Mouse (Mus musculus) heart, postnatal 14 days (tissue): ENCODE results near the gene Armc6. TPM values are rescaled to one million over a fixed set of nuclear protein-coding genes. Genes with fewer than 3 reads are reported as not detected.

Source experiments
- DNase-seq, 2 experiments: peaks; one replicate each; pipeline ENCODE4 v3.0.0; 2021 to 2022
- intact Hi-C: fragments of 180-260 bp; cut with DNase I; formaldehyde crosslinking; loops from one replicate; pipeline ENCODE4 v1.15.1; 2025
- long read RNA-seq, 2 experiments: library from polyadenylated mRNA; stranded (forward); transcript quantifications; one replicate each; pipeline ENCODE4 v2.0.0; 2021
- total RNA-seq, 2 experiments: library from RNA; stranded (reverse); gene quantifications; 2 replicates each; pipeline ENCODE4 v1.2.3; 2021

The Armc6 gene
- 1 to 10 TPM; 6.6 to 9.7 TPM for total RNA-seq
- long read RNA-seq, experiment 1, partial matches to known transcripts, result 0 of 6 reads
- long read RNA-seq, experiment 1, other reads (novel, unspliced or antisense), result 3 of 6 reads
- long read RNA-seq, experiment 2, transcript Armc6-201 (8 exons, 2,263 nt), result major isoform, 8 of 11 reads
- long read RNA-seq, experiment 2, partial matches to known transcripts, result 0 of 11 reads
- long read RNA-seq, experiment 2, other reads (novel, unspliced or antisense), result 3 of 11 reads

DNA sequence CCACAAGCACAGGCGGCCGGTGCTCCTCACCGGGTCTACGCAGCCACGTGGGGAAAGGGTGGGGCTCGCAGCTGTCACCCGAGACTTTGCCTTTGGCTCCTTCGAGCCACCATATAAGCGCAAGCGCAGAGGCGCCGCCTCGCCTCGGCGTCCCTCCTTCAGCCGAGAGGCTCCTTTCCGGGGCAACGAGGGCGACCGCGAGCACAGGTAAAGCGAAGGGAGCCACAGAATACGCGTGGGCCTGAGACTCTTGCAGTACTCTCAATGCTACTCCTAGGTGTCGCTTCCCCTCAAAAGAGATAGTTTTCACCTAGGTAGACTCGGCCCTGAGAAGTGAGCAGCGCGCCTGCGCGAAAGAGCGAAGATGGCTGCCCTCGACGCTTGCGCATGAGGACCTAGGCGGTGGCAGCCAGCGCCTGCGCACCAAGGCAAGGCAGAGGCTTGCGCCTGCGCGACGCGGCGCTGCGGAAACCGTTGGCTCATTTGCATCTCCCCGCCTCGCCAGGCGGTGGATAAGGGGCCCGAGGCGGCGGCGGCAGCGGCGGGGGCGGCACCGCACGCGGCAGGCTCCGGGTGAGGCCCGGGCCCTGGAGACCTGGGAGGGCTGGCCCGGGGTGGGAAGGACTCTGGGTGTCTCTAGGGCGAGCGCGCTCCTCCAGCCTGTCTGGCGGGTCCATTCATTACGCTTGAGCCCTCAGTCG is at the start of gene Armc6, which contains the start of gene Sugp2:
Gene Armc6 (minus strand): TSS at position 387 of the 701 bp plus-strand sequence.
Gene Sugp2 (plus strand): TSS at position 147 of the 701 bp plus-strand sequence.
- DNase-seq, result peak; percentile 95 to 96
- intact Hi-C loops, result no loop called here

DNA sequence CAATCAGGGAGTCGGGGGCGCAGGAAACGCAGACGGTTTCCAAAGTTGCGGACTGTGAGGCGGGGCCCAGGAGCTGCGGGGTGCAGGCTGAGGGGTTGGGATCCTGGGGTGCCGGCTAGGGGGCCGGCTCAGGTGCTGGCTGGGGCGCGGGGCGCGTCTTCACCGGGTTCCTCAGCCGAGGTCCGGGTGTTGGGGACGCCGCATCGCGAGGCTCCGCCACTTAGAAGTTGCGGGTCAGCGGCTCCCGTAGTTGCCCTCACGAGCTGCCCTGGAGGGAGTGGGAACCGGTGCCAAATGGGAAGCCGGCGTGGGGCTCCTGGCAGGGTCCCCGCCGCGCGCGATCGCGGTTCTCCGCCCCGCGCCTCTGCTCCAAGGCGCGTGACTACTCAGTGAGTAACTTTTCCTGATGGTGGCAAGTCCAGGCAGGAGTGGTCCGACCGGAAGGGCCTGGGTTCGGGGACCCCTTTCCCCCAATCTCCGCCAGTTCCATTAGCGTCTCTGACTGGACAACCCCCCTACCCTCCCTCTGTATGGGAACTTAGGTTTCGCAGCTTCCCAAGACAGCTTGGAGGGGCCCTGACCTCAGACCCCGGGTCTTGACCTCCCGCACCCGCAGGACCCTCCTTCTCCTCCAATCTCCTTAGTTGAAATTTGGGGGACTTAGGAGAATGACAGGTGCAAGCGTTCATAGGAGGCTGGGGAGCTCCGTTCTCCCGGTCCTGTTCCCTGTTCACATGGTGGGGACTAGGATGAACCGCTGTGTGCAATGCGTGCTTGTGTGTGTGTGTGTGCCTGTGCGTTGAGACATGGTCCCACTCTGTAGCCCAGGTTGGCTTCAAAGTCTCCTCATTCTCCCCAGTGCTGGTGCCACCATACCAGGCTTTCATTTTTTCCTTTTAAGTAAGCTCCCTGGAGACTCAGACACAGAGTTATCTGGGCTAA is 49.1 kb upstream of the Armc6 start:
- peak in 1 of 2 experiments; percentile 59 for DNase-seq
- intact Hi-C loops, result no loop called here

DNA sequence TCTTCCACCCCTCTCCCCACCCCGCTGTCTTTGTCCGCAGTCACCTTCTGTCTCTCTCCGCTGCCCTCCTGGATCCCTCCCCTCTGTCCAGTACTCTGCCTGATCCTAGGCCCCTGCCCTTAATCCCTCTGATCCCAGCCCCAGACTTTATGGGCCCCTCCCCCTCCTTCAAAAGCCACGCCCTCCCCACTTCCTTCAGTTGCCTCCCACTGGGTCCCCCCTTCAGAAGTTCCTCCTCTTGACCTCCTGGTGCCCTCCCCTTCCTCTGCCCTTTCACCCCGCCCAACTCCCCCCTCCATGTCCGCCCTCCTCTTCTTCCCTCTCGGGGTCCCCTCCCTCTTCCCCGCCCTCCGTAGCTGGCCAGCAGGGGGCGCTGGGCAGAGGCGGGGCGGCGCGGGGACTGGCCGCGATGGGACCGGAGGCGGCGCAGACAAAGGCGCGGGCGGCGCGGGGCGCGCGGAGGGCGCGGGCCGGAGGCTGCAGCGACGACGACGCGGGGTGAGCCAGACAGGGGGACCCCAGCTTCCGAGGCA is 48.4 kb upstream of the Armc6 start, which contains the start of gene Homer3:
Gene Homer3 (plus strand): TSS at position 225 of the 533 bp plus-strand sequence.
- peak; percentile 95 to 96 for DNase-seq
- intact Hi-C loops, result no loop called here

DNA sequence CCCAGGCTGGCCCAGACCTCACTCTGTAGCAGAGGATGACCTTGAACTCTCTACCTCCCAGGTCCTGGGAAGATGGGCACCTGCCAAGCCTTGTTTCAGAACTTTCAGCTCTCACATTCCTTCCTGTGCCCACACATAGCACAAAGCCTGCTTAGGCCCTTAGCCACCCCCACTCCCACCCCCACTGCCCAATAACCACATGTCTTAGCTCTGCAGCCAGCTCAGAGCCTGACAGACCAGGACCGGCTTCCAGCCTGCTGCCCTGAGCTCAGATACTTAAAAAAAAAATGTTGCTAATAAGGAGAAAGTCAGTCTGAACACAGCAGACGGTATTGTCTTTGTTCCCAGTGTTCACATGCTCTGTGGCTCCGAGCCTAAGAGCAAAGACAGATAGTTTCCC is 46.7 kb upstream of the Armc6 start:
- DNase-seq, result no peak
- intact Hi-C loops, result no loop called here

DNA sequence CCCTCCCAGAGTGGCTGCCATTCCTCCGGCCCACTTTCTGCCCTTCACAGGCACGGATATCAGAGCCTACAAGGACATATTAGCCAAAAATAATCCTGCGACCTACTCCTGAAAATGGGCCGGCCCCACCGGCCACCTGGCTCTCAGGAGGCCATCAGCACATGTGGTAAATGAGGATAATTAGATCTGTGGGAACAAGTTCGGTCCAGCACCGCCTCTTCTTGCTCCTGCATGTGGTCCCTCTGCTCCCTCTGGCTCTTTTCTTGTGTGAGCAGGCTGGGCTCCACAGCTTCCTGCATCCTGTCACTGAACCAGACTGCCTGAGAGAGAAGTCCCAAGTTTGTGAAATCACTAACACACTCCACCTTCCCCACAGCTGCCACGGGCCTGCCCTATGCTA is 45.0 kb upstream of the Armc6 start:
- intact Hi-C loops, result no loop called here
- no peak for DNase-seq

DNA sequence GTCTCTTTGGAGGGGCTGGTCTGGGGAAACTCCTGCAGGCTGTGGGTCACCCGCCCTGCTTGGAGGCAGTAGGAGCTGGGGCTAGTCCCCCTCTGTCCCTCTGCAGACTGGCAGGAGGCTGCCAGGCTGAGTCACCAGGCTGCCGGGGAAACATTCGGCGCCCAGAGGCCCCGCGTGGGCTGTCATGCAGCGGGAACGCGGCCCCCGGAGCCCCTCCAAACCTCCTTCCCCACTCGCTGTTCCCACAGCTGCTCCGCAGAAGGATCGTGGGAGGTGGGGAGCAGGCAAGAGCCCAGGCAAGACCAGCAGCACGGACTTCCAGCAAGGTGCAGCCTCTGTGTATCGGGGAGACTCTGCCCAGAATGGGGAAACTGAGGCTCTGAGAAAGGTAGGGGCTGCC is 43.9 kb upstream of the Armc6 start:
- intact Hi-C loops, result no loop called here
- no peak for DNase-seq

DNA sequence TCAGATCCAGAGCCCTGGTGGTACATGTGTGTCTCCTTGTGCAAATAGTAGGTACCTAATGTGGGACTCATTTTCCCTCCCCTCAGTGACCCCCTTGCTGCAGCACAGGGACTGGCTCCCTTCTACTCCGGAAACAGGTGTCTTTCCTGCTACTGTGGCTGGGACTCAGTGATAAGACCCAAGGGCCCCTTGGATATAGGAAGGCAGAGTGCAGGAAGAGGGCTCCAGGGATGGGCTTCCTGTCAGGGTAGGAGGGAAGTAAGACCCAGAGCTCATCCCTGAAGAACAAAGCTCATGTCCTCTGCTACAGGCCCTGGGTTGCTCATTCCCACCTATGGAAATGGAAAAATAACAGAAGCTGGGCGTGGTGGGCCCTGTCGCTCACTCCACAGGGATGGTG is 42.2 kb upstream of the Armc6 start:
- peak; percentile 34 for DNase-seq
- intact Hi-C loops, result no loop called here

DNA sequence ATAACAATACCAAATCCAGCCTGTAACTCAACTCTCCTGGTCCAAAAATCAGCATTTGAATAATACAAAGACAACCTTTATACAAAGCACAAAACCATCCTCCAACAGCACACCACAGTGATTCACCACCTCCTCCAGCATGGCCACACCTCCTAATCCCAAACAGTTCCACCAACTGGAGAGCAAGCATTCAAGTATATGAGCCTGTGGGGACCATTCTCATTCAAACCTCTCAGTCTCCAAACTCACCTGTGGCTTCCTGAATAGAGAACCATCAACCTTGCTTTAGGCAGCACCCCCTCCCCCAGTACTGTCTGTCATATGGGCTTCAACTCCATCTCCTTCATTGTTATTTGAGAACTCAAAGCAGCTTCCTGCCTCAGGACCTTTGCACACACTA is 40.1 kb upstream of the Armc6 start:
- intact Hi-C loops, result no loop called here
- DNase-seq, result no peak

DNA sequence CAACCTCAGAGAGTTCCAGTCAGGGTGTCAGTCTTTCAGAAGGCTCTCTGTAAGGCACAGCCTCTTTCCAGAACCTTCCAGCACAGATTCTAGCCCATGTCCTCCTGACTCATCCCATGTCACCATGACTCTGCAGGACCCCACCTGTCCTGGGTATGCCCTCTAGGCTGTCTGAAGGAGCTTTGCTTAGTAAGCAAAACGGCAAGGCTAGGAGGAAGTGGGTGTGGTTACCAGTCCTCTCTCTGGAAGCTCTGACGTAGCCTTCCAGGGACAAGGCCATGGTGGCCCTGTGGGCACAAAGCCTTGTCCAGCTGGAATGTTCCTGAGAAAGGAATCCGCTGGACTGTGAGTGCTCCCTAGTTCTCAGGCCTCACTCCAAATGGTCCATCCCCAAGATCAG is 38.7 kb upstream of the Armc6 start:
- intact Hi-C loops, result no loop called here
- DNase-seq, result peak in 1 of 2 experiments; percentile 25

DNA sequence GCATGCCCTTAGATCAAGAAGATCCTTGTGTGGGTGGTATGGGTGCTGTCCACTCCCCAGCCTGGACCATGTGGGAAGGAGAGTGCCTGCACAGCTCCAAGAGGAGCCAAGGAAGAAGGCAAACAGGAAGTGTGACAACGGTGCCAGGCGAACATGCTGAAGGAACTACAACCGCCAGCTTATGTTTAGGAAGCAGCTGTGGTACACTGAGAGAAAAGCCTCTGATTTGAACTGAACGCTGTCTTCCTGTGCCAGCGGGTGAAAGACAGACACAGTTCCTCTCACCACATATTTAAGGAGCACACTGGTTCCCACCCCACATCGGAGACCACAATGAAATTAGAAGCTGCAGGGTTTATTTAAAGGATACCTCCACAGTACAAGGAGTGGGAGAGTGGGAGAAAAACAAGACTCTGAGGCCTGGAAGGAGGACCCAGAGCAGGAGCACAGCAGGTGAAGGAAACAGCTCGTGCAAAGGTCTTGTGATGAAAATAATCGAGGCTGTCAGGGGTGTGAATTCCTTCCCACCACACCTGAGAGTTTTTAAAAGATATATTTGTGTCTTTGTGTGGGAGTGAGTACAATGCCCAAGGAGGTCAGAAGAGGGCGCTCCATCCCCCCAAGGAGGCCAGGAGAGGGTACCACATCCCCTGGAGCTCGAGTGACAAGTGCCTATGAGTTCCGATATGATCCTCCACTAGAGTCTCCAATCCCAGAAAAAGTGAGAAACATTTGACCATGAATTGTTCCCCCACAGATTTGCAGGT is 34.7 kb upstream of the Armc6 start:
- peak in 1 of 2 experiments; percentile 47 for DNase-seq

DNA sequence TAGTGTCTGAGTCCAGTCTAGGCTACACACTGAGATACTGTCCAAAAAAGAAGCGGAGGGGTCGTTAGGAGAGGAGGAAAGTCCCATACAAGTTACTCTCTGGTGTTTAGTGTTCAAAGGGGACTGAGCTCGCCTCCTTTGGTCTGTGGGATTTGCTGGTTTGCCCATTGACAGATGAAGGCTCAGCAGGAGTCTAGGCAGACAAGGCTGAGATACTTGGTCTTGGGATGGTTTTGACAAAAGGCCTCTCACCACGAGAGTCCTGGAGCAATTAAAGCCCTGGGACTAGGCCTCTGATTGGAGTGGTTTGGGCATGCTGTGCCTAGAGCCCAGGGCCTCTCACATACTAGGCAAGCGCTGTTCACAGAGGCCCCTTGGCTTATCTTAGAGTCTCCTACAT is 34.0 kb upstream of the Armc6 start:
- no peak for DNase-seq
- intact Hi-C loops, result no loop called here

More for the DNA sequence above, 34.7 kb upstream of the Armc6 start:
- intact Hi-C loops, result no loop called here

DNA sequence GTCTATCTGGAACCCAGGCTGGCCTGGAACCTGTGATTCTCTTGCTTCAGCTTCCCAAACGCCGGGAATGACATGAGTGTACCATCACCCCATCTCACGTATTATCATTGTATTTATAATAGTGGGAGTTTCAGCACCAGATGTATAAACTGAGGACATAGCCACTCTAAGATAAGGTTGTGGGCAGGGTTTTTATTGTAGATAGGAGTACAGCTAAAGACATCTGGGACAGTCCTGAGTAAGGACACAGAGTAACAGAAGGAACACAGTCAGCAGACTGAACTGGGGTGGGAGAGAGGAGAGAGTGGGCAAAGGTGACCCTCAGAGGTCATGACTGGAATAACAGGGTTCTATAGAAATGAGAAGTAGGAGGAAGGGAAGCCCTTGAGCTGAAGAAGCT is 33.4 kb upstream of the Armc6 start:
- intact Hi-C loops, result no loop called here
- DNase-seq, result no peak

DNA sequence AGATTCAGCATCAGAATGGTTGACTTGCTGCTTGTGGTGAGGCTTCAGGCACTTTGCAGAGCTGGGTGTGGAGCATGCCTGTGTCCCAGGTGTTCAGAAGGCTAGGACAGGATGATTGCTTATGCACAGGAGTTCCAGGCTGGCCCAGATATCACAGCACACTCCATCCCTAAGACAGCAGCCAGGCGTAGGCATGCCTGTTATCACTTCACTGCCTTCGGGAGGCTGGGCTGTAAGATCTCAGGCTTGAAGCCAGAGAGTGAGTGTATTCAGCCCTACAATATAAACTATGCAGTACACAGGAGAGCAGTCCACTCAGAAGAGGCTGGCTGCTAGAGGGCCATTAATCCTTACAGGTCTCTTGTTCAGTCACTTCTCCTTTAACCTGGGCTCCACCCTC is 24.8 kb upstream of the Armc6 start:
- intact Hi-C loops, result no loop called here
- DNase-seq, result no peak

DNA sequence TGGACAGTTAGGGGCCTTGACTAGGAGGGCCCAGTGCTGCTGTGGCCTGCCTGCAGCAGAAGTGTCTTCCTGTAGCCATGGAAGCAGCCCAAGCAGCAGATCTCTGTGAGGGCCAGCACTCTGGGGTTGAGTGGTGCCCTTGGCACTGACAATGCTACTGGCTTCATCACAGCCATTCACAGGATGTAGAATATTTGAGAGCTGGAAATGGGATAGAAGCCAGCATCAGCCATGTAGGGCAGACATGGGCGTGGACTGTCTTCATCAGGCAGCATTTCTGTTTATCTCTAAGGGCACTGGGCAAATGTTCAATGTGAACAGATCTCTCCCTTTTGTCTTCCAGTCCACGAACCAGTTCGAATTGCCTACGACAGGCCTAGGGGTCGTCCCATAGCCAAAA is 24.3 kb upstream of the Armc6 start:
- intact Hi-C loops, result no loop called here
- DNase-seq, result peak in 1 of 2 experiments; percentile 37

DNA sequence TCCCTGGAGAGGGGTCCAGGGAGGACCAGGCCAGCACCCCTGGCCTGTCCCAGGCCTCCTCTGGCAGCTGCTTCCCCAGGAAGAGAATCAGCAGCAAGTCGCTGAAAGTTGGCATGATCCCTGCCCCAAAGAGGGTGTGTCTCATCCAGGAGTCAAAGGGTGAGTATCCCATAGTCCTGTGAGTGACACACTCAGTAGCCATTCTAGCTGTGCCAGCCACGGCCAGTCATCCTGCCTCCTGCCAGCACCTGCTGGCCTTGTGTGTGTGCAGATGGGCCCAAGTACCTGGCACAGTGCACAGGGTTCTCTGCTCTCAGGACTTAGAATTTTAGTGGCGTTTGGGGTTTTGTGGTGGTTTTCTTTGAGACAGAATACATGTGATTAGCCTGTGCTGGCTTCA is 23.2 kb upstream of the Armc6 start:
- intact Hi-C loops, result no loop called here
- DNase-seq, result no peak

DNA sequence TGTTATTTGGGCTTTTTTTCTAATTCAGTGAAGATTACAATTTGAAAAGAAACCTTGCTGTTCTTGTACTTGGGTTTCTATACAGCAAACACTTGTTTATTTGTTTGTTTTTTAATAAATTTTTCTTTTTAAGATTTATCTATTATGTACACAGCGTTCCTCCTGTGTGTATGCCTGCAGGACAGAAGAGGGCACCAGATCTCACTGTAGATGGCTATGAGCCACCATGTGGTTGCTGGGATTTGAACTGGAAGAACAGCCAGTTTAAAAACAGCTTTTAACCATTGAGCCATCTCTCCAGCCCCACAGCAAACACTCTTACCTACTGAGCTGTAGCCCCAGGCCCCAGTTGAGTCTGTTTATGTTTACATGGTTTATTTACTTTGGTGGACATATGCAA is 20.4 kb upstream of the Armc6 start:
- DNase-seq, result no peak
- intact Hi-C loops, result no loop called here

DNA sequence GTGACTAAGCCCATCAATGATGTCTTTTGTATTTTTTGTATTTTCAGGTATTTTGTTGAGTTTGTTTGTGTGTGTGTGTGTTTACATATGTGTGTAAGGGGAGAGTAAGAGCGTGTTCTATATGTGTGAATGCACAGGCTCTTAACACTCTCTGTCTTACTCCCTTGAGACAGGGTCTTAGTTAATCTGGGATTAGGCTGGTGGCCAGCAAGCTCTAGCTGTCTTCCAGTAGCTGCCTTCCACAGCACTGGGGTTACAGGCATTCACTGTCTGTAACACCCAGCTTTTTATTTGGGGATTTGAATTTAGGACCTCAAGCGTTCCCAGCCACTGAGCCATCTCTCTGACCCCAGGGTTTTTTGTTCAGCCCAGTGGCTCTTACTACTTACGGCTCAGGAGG is 13.6 kb upstream of the Armc6 start:
- intact Hi-C loops, result no loop called here
- no peak for DNase-seq

DNA sequence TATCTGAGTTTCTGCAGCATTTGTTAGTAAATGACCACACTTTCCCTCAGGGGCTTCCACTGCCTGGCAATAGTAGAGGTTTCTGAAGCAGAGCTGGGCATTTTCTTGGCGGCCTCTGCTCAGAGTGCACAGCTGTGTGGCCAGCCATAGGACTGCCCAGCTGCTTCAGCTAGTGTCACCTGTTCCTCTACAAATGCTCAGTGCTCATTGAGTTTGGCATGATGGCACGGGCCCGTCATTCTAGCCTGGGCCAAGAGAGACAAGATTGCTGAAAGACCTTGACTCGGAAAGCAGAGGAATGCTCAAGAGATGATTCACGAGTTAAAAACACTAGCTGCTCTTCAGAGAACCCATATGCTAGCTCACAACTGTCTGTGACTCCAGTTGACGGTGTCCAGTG is 12.4 kb upstream of the Armc6 start:
- intact Hi-C loops, result no loop called here
- DNase-seq, result no peak

DNA sequence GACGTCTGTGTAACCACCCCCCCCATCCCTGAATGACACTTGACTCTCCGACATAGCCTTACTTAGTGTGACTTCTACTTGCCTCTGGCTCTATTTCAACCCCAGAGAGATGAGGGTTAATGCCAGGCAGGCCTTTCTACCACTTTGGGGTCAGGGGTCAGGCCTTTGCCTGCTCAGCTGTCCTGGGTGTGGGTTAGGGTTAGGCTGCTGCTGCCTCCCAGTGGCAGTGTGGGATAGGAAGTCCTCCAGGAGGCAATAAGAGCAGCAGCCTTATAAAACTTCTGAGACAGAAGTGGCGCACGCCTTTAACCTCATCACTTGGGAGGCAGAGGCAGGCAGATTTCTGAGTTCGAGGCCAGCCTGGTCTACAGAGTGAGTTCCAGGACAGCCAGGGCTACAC is 6.4 kb upstream of the Armc6 start:
- no peak for DNase-seq
- intact Hi-C loops, result no loop called here

DNA sequence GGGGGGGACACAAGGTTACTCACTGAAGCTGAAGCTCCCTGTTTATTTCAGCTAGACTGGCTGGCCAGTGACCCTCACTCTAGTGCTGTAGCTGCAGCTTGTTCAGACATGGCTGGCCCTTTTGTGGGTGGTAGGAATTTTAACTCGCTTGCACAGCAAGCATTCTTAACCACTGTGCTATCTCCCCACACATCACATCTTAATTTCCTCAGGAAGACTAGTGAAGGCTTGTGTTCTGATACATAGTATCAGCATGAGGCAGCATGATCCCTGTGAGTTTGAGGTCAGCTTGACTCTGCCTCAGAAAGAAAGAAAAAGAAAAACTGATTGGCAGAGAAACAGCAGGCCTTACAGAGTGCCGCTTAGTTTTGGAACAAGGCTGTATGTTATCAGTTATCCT is 3.6 kb upstream of the Armc6 start:
- intact Hi-C loops, result no loop called here

More for the DNA sequence above, 3.6 kb upstream of the Armc6 start:
- DNase-seq, result no peak
